Mouse (Mus musculus) limb, embryonic 10.5 days (tissue): ENCODE measurements around the gene Olfr419. TPM values are rescaled to one million over a fixed set of nuclear protein-coding genes. Genes with fewer than 3 reads are reported as not detected.

Experiments used
- polyA plus RNA-seq: library from polyadenylated mRNA; unstranded; fragments of >200 nt; fragmentation: Nextera tagmentation; extraction: Ambion mirVana; gene quantifications from 2 replicates; pipeline ENCODE4 v1.2.1, GENCODE M21; 2016

The Olfr419 gene
- polyA plus RNA-seq, 1 experiment from 2014 or later = not detected

Other genes with a start within 250 kb of the Olfr419 start
- not detected in 2 replicates for gene Ifi205, start 220.3 kb downstream of the Olfr419 start, polyA plus RNA-seq
- not detected in 2 replicates for gene Olfr433, start 211.4 kb downstream of the Olfr419 start, polyA plus RNA-seq
- not detected in 2 replicates for gene Olfr432, start 202.9 kb downstream of the Olfr419 start, polyA plus RNA-seq
- gene Olfr430, start 185.5 kb downstream of the Olfr419 start, polyA plus RNA-seq = not detected in 2 replicates
- not detected in 2 replicates for gene Olfr429, start 167.7 kb downstream of the Olfr419 start, polyA plus RNA-seq
- not detected in 2 replicates for gene Olfr427, start 155.2 kb downstream of the Olfr419 start, polyA plus RNA-seq
- not detected in 2 replicates for gene Olfr231, start 130.9 kb downstream of the Olfr419 start, polyA plus RNA-seq
- gene Olfr424, start 120.5 kb downstream of the Olfr419 start, polyA plus RNA-seq = not detected in 2 replicates
- not detected in 2 replicates for gene Olfr420, start 96.4 kb downstream of the Olfr419 start, polyA plus RNA-seq
- 1.4 TPM in 2 replicates for gene Spta1, start 79.3 kb downstream of the Olfr419 start, polyA plus RNA-seq
- gene Mptx1, start 78.5 kb upstream of the Olfr419 start, polyA plus RNA-seq = not detected in 2 replicates
- gene Olfr417, start 113.1 kb upstream of the Olfr419 start, polyA plus RNA-seq = not detected in 2 replicates
- gene Olfr248, start 139.0 kb upstream of the Olfr419 start, polyA plus RNA-seq = not detected in 2 replicates
- not detected in 2 replicates for gene Olfr414, start 172.0 kb upstream of the Olfr419 start, polyA plus RNA-seq
- gene Olfr220, start 190.0 kb upstream of the Olfr419 start, polyA plus RNA-seq = not detected in 2 replicates
- 0.73 and 1.2 TPM in 2 replicates for gene Fmn2, start 249.8 kb upstream of the Olfr419 start, polyA plus RNA-seq